Comparison of ENCODE assay signal across 25 mouse cellular contexts in the genomic region with DNA sequence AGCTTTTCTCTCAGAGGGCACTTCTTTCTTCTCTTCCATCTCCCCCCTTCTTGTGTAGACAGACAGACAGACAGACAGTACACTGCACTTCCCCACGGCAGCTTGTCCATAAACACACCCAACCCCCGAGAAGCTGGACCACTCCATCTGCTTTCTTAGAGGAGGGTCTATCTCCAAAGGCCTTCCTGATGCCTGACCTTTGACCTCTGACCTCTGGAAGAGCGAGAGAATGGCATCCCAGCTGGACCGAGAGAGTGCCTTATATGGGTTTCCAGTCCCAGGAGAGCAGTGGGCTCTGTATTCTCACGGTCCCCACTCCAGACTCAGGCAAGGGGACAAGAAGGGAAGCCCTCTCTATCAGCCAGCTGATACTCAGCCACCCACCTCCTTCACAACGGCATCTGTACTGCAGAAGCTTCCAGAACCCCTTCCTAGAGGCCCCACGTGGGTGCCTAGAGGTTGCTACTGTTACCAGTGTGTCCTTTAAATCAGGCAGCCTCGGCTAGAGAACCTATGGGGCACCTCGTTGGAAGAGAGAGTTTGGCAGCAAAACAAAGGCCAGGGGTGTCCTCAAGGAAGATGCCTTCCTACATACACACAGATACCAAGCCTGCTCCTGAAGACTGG. TPM values are rescaled to one million over a fixed set of nuclear protein-coding genes. Genes with fewer than 3 reads are reported as not detected.
DNase-seq lines count a peak whose midpoint lies in the region; ATAC-seq and TF ChIP-seq lines count a peak whose summit lies in the region.
"Had no signal": no experiment of that assay in that cellular context is flagged by ENCODE, and none has a peak within 500 bp of the region (broad histone marks: within the 10 kb centered on the region; RNA-seq: fewer than 3 reads in every experiment).

No protein-coding gene starts in this region.

- TF ChIP-seq CTCF in forebrain, postnatal 0 days (IDR thresholded peaks at IDR 0.05; ENCODE audit: low read depth): no peak

- ATAC-seq in forebrain, embryonic 13.5 days: no peak
- ATAC-seq in forebrain, postnatal 0 days: no peak
- ATAC-seq in hindbrain, embryonic 11.5 days (ENCODE audit: low FRiP score): no peak
- ATAC-seq in hindbrain, embryonic 14.5 days (ENCODE audit: low FRiP score): no peak
- ATAC-seq in neural tube, embryonic 15.5 days (ENCODE audit: low FRiP score): no peak
- ATAC-seq: Patski had no signal

- H3K4me2 ChIP-seq in forebrain, embryonic 13.5 days: no peak overlapping the region
- H3K4me2 ChIP-seq in forebrain, postnatal 0 days (ENCODE audit: low read depth): no peak overlapping the region
- H3K4me2 ChIP-seq in hindbrain, embryonic 11.5 days (replicated peaks; ENCODE audit: low read depth, low read length): no peak overlapping the region
- H3K4me2 ChIP-seq in hindbrain, embryonic 14.5 days (replicated peaks): no peak overlapping the region
- H3K4me2 ChIP-seq in neural tube, embryonic 15.5 days: no peak overlapping the region
- H3K4me2 ChIP-seq: embryonic facial prominence, embryonic 13.5 days; hindbrain, embryonic 13.5 days; neural tube, embryonic 12.5 days had no signal

- H3K4me3 ChIP-seq in forebrain, embryonic 13.5 days: no peak overlapping the region
- H3K4me3 ChIP-seq in forebrain, postnatal 0 days (ENCODE audit: low read depth, low read length): no peak overlapping the region
- no peak overlapping the region for H3K4me3 ChIP-seq in hindbrain, embryonic 11.5 days (ENCODE audit: low read depth, low read length)
- H3K4me3 ChIP-seq in hindbrain, embryonic 14.5 days (replicated peaks; ENCODE audit: low read length): no peak overlapping the region
- no peak overlapping the region for H3K4me3 ChIP-seq in neural tube, embryonic 15.5 days (replicated peaks)
- H3K4me3 ChIP-seq: embryonic facial prominence, embryonic 13.5 days; hindbrain, embryonic 13.5 days; neural tube, embryonic 12.5 days had no signal

- H3K27ac ChIP-seq in forebrain, embryonic 13.5 days: 0 out of 2 replicates have a peak overlapping the region, but pooled peaks have one; percentile 14
- no peak overlapping the region for H3K27ac ChIP-seq in forebrain, postnatal 0 days (ENCODE audit: low read depth, low read length)
- H3K27ac ChIP-seq in hindbrain, embryonic 11.5 days (ENCODE audit: low read depth, low read length): no peak overlapping the region
- H3K27ac ChIP-seq in hindbrain, embryonic 14.5 days: no peak overlapping the region
- no peak overlapping the region for H3K27ac ChIP-seq in neural tube, embryonic 15.5 days (replicated peaks)
- H3K27ac ChIP-seq: embryonic facial prominence, embryonic 13.5 days; hindbrain, embryonic 13.5 days; neural tube, embryonic 12.5 days had no signal

- intact Hi-C loops in left cerebral cortex, postnatal 4 days (cut with DNase I): no loop called here

- no peaks in the 10 kb centered on the region for H3K9me3 ChIP-seq in forebrain, embryonic 13.5 days (replicated peaks)
- H3K9me3 ChIP-seq in forebrain, postnatal 0 days (ENCODE audit: low read length): no peaks in the 10 kb centered on the region
- H3K9me3 ChIP-seq in hindbrain, embryonic 11.5 days (ENCODE audit: control insufficient read depth, low read length): no peaks in the 10 kb centered on the region
- H3K9me3 ChIP-seq in hindbrain, embryonic 14.5 days (ENCODE audit: control insufficient read depth, low read length): no peaks in the 10 kb centered on the region
- no peaks in the 10 kb centered on the region for H3K9me3 ChIP-seq in neural tube, embryonic 15.5 days (replicated peaks)
- H3K9me3 ChIP-seq: embryonic facial prominence, embryonic 13.5 days; hindbrain, embryonic 13.5 days; neural tube, embryonic 12.5 days had no signal

- no peak overlapping the region for H3K9ac ChIP-seq in forebrain, embryonic 13.5 days
- H3K9ac ChIP-seq in forebrain, postnatal 0 days: no peak overlapping the region
- no peak overlapping the region for H3K9ac ChIP-seq in hindbrain, embryonic 11.5 days (ENCODE audit: low read depth, low read length)
- H3K9ac ChIP-seq in hindbrain, embryonic 14.5 days: no peak overlapping the region
- H3K9ac ChIP-seq in neural tube, embryonic 15.5 days (replicated peaks): no peak overlapping the region
- H3K9ac ChIP-seq: embryonic facial prominence, embryonic 13.5 days; hindbrain, embryonic 13.5 days; neural tube, embryonic 12.5 days had no signal

- H3K36me3 ChIP-seq in forebrain, embryonic 13.5 days (ENCODE audit: poor library complexity, severe bottlenecking): no peaks in the 10 kb centered on the region
- H3K36me3 ChIP-seq in forebrain, postnatal 0 days (ENCODE audit: insufficient read depth): no peaks in the 10 kb centered on the region
- no peaks in the 10 kb centered on the region for H3K36me3 ChIP-seq in hindbrain, embryonic 11.5 days (ENCODE audit: control insufficient read depth, insufficient read depth, low read length)
- H3K36me3 ChIP-seq in hindbrain, embryonic 14.5 days (replicated peaks; ENCODE audit: control insufficient read depth, insufficient read depth): no peaks in the 10 kb centered on the region
- no peaks in the 10 kb centered on the region for H3K36me3 ChIP-seq in neural tube, embryonic 15.5 days
- H3K36me3 ChIP-seq: embryonic facial prominence, embryonic 13.5 days; hindbrain, embryonic 13.5 days; neural tube, embryonic 12.5 days had no signal

- peaks cover 57% of the 10 kb centered on the region for H3K4me1 ChIP-seq in forebrain, embryonic 13.5 days
- peaks cover 13% of the 10 kb centered on the region for H3K4me1 ChIP-seq in forebrain, postnatal 0 days (ENCODE audit: insufficient read depth)
- peaks cover 30% of the 10 kb centered on the region for H3K4me1 ChIP-seq in hindbrain, embryonic 11.5 days (replicated peaks; ENCODE audit: control insufficient read depth, insufficient read depth, low read length)
- peaks cover 31% of the 10 kb centered on the region for H3K4me1 ChIP-seq in hindbrain, embryonic 14.5 days (replicated peaks; ENCODE audit: control insufficient read depth, insufficient read depth, low read length)
- H3K4me1 ChIP-seq in neural tube, embryonic 15.5 days: peaks cover 38% of the 10 kb centered on the region

- 39% methylated on average over 9 of the region's 9 CpGs for WGBS in forebrain, embryonic 13.5 days
- 49% methylated on average over 9 of the region's 9 CpGs for WGBS in forebrain, postnatal 0 days
- WGBS in hindbrain, embryonic 11.5 days: 17% methylated on average over 9 of the region's 9 CpGs
- WGBS in hindbrain, embryonic 14.5 days: 25% methylated on average over 9 of the region's 9 CpGs
- WGBS in neural tube, embryonic 15.5 days: 29% methylated on average over 9 of the region's 9 CpGs

- DNase-seq in forebrain, postnatal 0 days: no peak
- DNase-seq in hindbrain, embryonic 11.5 days (ENCODE audit: low spot score): peak; percentile 45
- DNase-seq in hindbrain, embryonic 14.5 days (ENCODE audit: low spot score): no peak
- DNase-seq in neural tube, embryonic 10.5 days (ENCODE audit: extremely low spot score, low spot score): peak; percentile 52
- DNase-seq in gastrocnemius, postnatal 25 days: no peak
- no peak for DNase-seq in left cerebral cortex, postnatal 4 days
- DNase-seq: adrenal gland, postnatal 36 days; cerebellum, adult 9-11 months; kidney, adult 18-20 months; kidney, postnatal 36 days; lung, postnatal 14 days; midbrain, embryonic 14.5 days; thymus, postnatal 36 days had no signal

- peaks cover 14% of the 10 kb centered on the region for H3K27me3 ChIP-seq in forebrain, embryonic 13.5 days
- H3K27me3 ChIP-seq in forebrain, postnatal 0 days (ENCODE audit: insufficient read depth, low read length): peaks cover 6% of the 10 kb centered on the region
- H3K27me3 ChIP-seq in hindbrain, embryonic 11.5 days (ENCODE audit: control insufficient read depth, insufficient read depth, low read length): peaks cover 7% of the 10 kb centered on the region
- H3K27me3 ChIP-seq in hindbrain, embryonic 14.5 days (ENCODE audit: control insufficient read depth, insufficient read depth, low read length): peaks cover 19% of the 10 kb centered on the region
- H3K27me3 ChIP-seq in neural tube, embryonic 15.5 days (replicated peaks): peaks cover 20% of the 10 kb centered on the region
- H3K27me3 ChIP-seq: Patski had no signal

RNA-seq across cellular contexts. Expression of gene Foxp4, which starts 54.1 kb away (rescaled TPM):
- polyA plus RNA-seq in forebrain, embryonic 13.5 days (2015; fragmentation: Nextera tagmentation; extraction: Ambion mirVana): 13.4 and 15.6 TPM in 2 replicates
- 108 and 109 TPM in 2 replicates for total RNA-seq in forebrain, postnatal 0 days (2014; rRNA removed)
- 45.7 and 56.4 TPM in 2 replicates for polyA plus RNA-seq in forebrain, postnatal 0 days (2015; fragmentation: Nextera tagmentation; extraction: Ambion mirVana)
- 23.9 and 28.4 TPM in 2 replicates for polyA plus RNA-seq in hindbrain, embryonic 11.5 days (2014; fragmentation: Nextera tagmentation; extraction: Ambion mirVana)
- polyA plus RNA-seq in hindbrain, embryonic 14.5 days (2014; fragmentation: Nextera tagmentation; extraction: Ambion mirVana): 34.3 and 35.1 TPM in 2 replicates
- 30.3 and 31.9 TPM in 2 replicates for polyA plus RNA-seq in neural tube, embryonic 15.5 days (2015; fragmentation: Nextera tagmentation; extraction: Ambion mirVana)
- 1 to 10 TPM; 6.4 to 7.6 TPM for total RNA-seq in gastrocnemius, postnatal 25 days (2021)
- 10 to 100 TPM; 78.3 to 89.0 TPM for total RNA-seq in left cerebral cortex, postnatal 4 days (2021)

RNA-seq across cellular contexts. Expression of gene 1700122O11Rik, which starts 59.6 kb away (rescaled TPM):
- polyA plus RNA-seq in forebrain, embryonic 13.5 days (2015; fragmentation: Nextera tagmentation; extraction: Ambion mirVana): not detected in 2 replicates
- not detected in 2 replicates for total RNA-seq in forebrain, postnatal 0 days (2014; rRNA removed)
- polyA plus RNA-seq in forebrain, postnatal 0 days (2015; fragmentation: Nextera tagmentation; extraction: Ambion mirVana): not detected in 2 replicates
- not detected in 2 replicates for polyA plus RNA-seq in hindbrain, embryonic 11.5 days (2014; fragmentation: Nextera tagmentation; extraction: Ambion mirVana)
- polyA plus RNA-seq in hindbrain, embryonic 14.5 days (2014; fragmentation: Nextera tagmentation; extraction: Ambion mirVana): not detected in 2 replicates
- polyA plus RNA-seq in neural tube, embryonic 15.5 days (2015; fragmentation: Nextera tagmentation; extraction: Ambion mirVana): not detected in 2 replicates
- not detected for total RNA-seq in gastrocnemius, postnatal 25 days (2021)
- not detected for total RNA-seq in left cerebral cortex, postnatal 4 days (2021)
- total RNA-seq: adrenal gland, postnatal 36 days; granulocyte monocyte progenitor cell, adult 5-6 weeks; layer of hippocampus, postnatal 10 days; left cerebral cortex, postnatal 10 days; liver, adult 2 months had no signal
- polyA plus RNA-seq: embryonic facial prominence, embryonic 13.5 days; hindbrain, embryonic 13.5 days; liver, adult 2 months; midbrain, embryonic 14.5 days; neural tube, embryonic 12.5 days; Patski; small intestine, adult 2 months; stomach, embryonic 16.5 days had no signal

Comparison
In these comparisons a context has a peak if more than half of its experiments do, and no peak if none do; other contexts are left out.
1. DNase-seq: peak in hindbrain, embryonic 11.5 days (single experiment) and neural tube, embryonic 10.5 days (single experiment); none in forebrain, postnatal 0 days (single experiment), hindbrain, embryonic 14.5 days (single experiment), gastrocnemius, postnatal 25 days (single experiment) and left cerebral cortex, postnatal 4 days (single experiment).